In genomic region chr3:153943003-153943640, GRCm38 (mm10) we compare ENCODE assay signal across 1 mouse cellular context.
TF ChIP-seq lines count a peak whose summit lies in the region.

No protein-coding gene starts in this region.

TF ChIP-seq in MEL, 35 proteins besides CTCF, POLR2A, EP300 and RAD21 (continued from another document):
- TF ChIP-seq NELFE (IDR thresholded peaks at IDR 0.05; ENCODE audit: low read depth, low read length) (no peak), USF1 (IDR thresholded peaks at IDR 0.05; ENCODE audit: low read depth, low read length) (no peak), POLR2AphosphoS2 (IDR thresholded peaks at IDR 0.05; ENCODE audit: low read length) (no peak), UBTF (IDR thresholded peaks at IDR 0.05; ENCODE audit: borderline replicate concordance, insufficient read depth, low read depth, low read length) (no peak), SMC3 (IDR thresholded peaks at IDR 0.05; ENCODE audit: low read depth, low read length) (no peak), POLR2AphosphoS5 (IDR thresholded peaks at IDR 0.05; ENCODE audit: borderline replicate concordance, low read depth, low read length) (no peak), MYC (IDR thresholded peaks at IDR 0.05; ENCODE audit: low read depth, low read length) (no peak), ETS1 (IDR thresholded peaks at IDR 0.05; ENCODE audit: low read depth, low read length) (no peak), MYB (IDR thresholded peaks at IDR 0.05; ENCODE audit: low read depth, low read length) (no peak), ZNF384 (IDR thresholded peaks at IDR 0.05; ENCODE audit: low read depth, low read length) (no peak), GATA1 (IDR thresholded peaks at IDR 0.05; ENCODE audit: low read depth, low read length) (no peak), HCFC1 (IDR thresholded peaks at IDR 0.05; ENCODE audit: low read depth, low read length) (no peak), MEF2A (IDR thresholded peaks at IDR 0.05; ENCODE audit: extremely low read depth, insufficient replicate concordance, low read depth, low read length, poor library complexity, severe bottlenecking) (no peak)
TF ChIP-seq in MEL: peak in this region for 0.
